Mouse (Mus musculus) spleen, adult 2 months (tissue): ENCODE results near the gene Kansl2. TPM values are rescaled to one million over a fixed set of nuclear protein-coding genes. Genes with fewer than 3 reads are reported as not detected.
"Not testable (repeated sequence)": the region's sequence is repeated elsewhere in the genome, so short reads cannot be mapped to it uniquely, and the experiment has no call there.

ENCODE experiments used
- DNase-seq, 2 experiments: peaks; one replicate each; pipeline versions ENCODE4 v3.0.0 to v3.0.0-alpha.2; 2012 to 2021; ENCODE audit warnings: low spot score in 2 of 2, low read depth in 1 of 2
- H3K27ac ChIP-seq: fragments of 200-500 bp; 2 replicates; pipeline ENCODE4 v1.5.1; 2012; ENCODE audit warnings: low read length, inconsistent platforms; ENCODE audit not compliant: insufficient read depth
- H3K27me3 ChIP-seq: fragments of 200-500 bp; 2 replicates; pipeline ENCODE4 v1.6.1; 2012; ENCODE audit warnings: mild to moderate bottlenecking, moderate library complexity, low read length, inconsistent platforms; ENCODE audit not compliant: control insufficient read depth, insufficient read depth
- H3K36me3 ChIP-seq: fragments of 200-500 bp; 2 replicates; pipeline ENCODE4 v1.6.1; 2012; ENCODE audit warnings: mild to moderate bottlenecking, low read length, inconsistent platforms; ENCODE audit not compliant: control insufficient read depth, insufficient read depth
- H3K4me1 ChIP-seq: fragments of 200-500 bp; 2 replicates; pipeline ENCODE4 v1.6.1; 2011; ENCODE audit warnings: inconsistent platforms; ENCODE audit not compliant: control insufficient read depth, insufficient read depth, insufficient read length
- H3K4me3 ChIP-seq: fragments of 200-500 bp; 2 replicates; pipeline ENCODE4 v1.5.1; 2011; ENCODE audit warnings: mild to moderate bottlenecking, inconsistent platforms; ENCODE audit not compliant: insufficient read depth, insufficient read length; ENCODE audit errors: extremely low read depth
- CTCF ChIP-seq: fragments of 200-500 bp; IDR thresholded peaks from 2 replicates; pipeline ENCODE4 v1.5.1; 2011; ENCODE audit warnings: mild to moderate bottlenecking, inconsistent platforms; ENCODE audit not compliant: insufficient read depth, insufficient read length, insufficient replicate concordance; ENCODE audit errors: extremely low read depth
- POLR2A ChIP-seq: fragments of 200-500 bp; IDR thresholded peaks from 2 replicates; pipeline ENCODE4 v1.6.1; 2011; ENCODE audit warnings: low read depth, low read length, inconsistent platforms
- WGBS: fragments of 180-500 bp; shearing (Covaris S2); methylation state at CpG from one replicate; pipeline ENCODE4 v1.1.7; 2018; 5-methylcytosine and 5-hydroxymethylcytosine counted together
- polyA plus RNA-seq: library from polyadenylated mRNA; depleted of rRNA; stranded (reverse); fragments of >200 nt; gene quantifications from 2 replicates; pipeline ENCODE4 v1.2.3, GENCODE M21; 2012

Kansl2 gene
- polyA plus RNA-seq, 1 experiment = 28.9 TPM

DNA sequence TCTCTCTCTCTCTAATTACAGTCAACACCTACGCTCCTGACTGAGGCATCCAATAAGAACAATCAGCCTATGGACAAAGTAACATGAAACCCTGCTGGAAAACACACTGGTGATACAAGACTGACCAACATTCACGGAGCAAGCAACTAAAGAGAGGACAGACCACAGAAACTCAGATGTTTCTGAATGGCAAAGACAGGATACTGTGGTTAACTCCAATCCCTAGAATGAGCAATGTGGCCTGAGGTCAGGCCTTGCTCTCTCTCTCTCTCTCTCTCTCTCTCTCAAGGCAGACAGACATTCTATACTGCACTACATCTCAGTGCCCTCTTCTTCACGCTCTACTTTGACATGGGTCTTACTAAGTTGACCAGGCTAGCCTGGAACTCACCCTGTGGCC lies 12.8 kb downstream of the Kansl2 start:
- Histone ChIP-seq H3K4me1 (no peaks in the 10 kb centered on the region), H3K36me3 (peaks cover 44% of the 10 kb centered on the region), H3K27ac (no peak overlapping the region), H3K4me3 (no peak overlapping the region), H3K27me3 (no peaks in the 10 kb centered on the region)
- TF ChIP-seq CTCF (no peak), POLR2A (no peak)
- WGBS = 69% methylated on average over 3 of the region's 3 CpGs
- DNase-seq = no peak

- DNase-seq = peak in 1 of 2 experiments; percentile 62
- TF ChIP-seq POLR2A (no peak), CTCF (peak; percentile 74; the same call in 1 of the 2 replicates)
- WGBS = 62% methylated on average over 16 of the region's 16 CpGs
Measured at GRCm38 (mm10) chr15:98517380-98518355, 16.4 kb downstream of the Kansl2 start.

DNA sequence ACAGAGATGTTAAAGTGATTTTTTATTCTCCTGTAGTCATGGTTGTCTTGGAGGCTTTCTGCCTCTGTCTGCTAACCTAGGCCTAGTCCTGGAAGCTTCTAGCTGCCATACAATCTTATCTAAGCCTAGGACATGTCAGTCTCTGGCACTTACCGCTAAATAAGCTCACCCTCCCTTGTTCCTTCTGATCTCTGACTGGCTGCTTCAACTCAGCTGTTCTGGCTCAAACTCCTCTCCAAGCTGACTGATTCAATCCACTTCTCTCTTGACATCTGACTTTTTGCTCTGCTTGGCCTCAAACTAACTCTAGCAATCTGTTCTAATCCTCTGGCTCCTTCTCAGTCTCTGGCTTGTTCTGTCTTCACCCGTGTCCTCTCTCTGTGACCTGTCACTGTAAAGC lies 19.2 kb downstream of the Kansl2 start:
- not testable (repeated sequence) for H3K27ac ChIP-seq
- peaks cover 24% of the 10 kb centered on the region; the same call in 1 of the 2 replicates for H3K4me1 ChIP-seq
- 82% methylated on average over 2 of the region's 2 CpGs for WGBS

More at GRCm38 (mm10) chr15:98517380-98518355, 16.4 kb downstream of the Kansl2 start:
- Histone ChIP-seq H3K27ac (no peak overlapping the region), H3K4me1 (peaks cover 15% of the 10 kb centered on the region; the same call in 1 of the 2 replicates), H3K27me3 (no peaks in the 10 kb centered on the region), H3K4me3 (no peak overlapping the region), H3K36me3 (peaks cover 25% of the 10 kb centered on the region)

GRCm38 (mm10) chr15:98514146-98514545 lies 19.9 kb downstream of the Kansl2 start:
- Histone ChIP-seq H3K36me3 (peaks cover 5% of the 10 kb centered on the region), H3K4me1 (peaks cover 24% of the 10 kb centered on the region; the same call in 1 of the 2 replicates), H3K27ac (peak overlapping the region; percentile 82), H3K27me3 (no peaks in the 10 kb centered on the region), H3K4me3 (no peak overlapping the region)
- DNase-seq = peak in 1 of 2 experiments; percentile 47
- WGBS = 9% methylated on average over 8 of the region's 8 CpGs
- TF ChIP-seq POLR2A = no peak
- no peak for TF ChIP-seq CTCF

More for the DNA sequence above, 19.2 kb downstream of the Kansl2 start:
- H3K27me3 ChIP-seq, H3K4me3 ChIP-seq, DNase-seq: not testable (repeated sequence)
- H3K36me3 ChIP-seq = peaks cover 10% of the 10 kb centered on the region

- Histone ChIP-seq H3K4me1 (peaks cover 24% of the 10 kb centered on the region; the same call in 1 of the 2 replicates), H3K27ac (peak overlapping the region; percentile 82)
- not testable (repeated sequence) for H3K36me3 ChIP-seq, DNase-seq, H3K4me3 ChIP-seq, H3K27me3 ChIP-seq
- WGBS = 15% methylated on average over 3 of the region's 3 CpGs
Measured at GRCm38 (mm10) chr15:98513676-98514075, 20.4 kb downstream of the Kansl2 start.

DNA sequence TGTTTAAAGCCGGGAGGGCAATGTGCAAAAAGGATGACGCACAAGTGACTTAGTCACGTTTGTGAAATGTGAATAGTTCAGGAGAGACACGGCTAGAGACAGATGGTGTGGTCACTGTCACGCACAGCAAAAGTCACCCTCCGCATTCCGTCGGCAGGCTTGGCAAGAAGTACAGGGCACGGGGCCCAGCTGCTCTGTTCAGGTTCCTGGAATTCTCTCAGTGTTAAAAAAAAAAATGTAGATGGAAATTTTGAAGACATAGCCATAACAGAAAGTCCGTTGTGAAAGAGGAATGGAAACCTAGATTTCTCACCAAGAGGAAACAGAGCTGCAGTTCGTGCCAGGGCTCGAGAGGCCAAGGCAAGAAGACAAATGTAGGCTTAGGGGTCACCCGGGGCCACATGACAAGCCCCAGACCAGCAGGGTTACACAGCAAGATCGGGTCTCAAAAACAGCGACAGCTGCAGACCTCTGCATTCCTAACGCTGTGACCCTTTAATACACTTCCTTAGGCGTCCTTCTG lies 21.2 kb downstream of the Kansl2 start:
- DNase-seq = peak; percentile 47 to 50
- Histone ChIP-seq H3K27me3 (no peaks in the 10 kb centered on the region), H3K4me1 (peaks cover 24% of the 10 kb centered on the region; the same call in 1 of the 2 replicates), H3K27ac (peak overlapping the region; percentile 82), H3K4me3 (peak overlapping the region; percentile 11; the same call in 1 of the 2 replicates), H3K36me3 (no peaks in the 10 kb centered on the region)
- no peak for TF ChIP-seq CTCF
- TF ChIP-seq POLR2A = no peak
- WGBS = 14% methylated on average over 17 of the region's 17 CpGs

DNA sequence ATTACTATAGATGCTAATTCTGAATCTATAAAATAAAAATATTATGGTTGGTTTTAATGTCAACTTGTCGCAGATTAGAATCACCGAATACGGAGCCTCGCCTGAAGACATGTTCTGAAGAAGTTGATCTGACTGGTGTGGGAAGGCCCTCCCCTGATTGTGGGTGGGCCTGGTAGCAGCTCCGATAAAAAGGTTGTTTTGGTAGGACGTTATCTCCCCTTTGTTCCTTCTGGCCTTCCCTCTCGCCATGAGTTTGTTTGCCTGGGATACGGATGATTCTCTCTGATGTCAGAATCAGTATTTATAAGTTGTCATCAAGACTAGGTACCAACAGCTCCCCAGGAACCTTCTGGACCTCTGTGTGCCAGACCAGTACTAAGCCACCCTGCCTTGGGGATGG lies 21.8 kb downstream of the Kansl2 start:
- H3K4me3 ChIP-seq = no peak overlapping the region
- no peak for DNase-seq
- no peaks in the 10 kb centered on the region for H3K36me3 ChIP-seq
- H3K27ac ChIP-seq = peak overlapping the region; percentile 79
- H3K4me1 ChIP-seq = peaks cover 24% of the 10 kb centered on the region; the same call in 1 of the 2 replicates
- no peak for TF ChIP-seq POLR2A
- no peak for TF ChIP-seq CTCF
- no peaks in the 10 kb centered on the region for H3K27me3 ChIP-seq
- WGBS = 59% methylated on average over 8 of the region's 8 CpGs
